Comparison of ENCODE assay signal across 13 mouse cellular contexts in the genomic region with DNA sequence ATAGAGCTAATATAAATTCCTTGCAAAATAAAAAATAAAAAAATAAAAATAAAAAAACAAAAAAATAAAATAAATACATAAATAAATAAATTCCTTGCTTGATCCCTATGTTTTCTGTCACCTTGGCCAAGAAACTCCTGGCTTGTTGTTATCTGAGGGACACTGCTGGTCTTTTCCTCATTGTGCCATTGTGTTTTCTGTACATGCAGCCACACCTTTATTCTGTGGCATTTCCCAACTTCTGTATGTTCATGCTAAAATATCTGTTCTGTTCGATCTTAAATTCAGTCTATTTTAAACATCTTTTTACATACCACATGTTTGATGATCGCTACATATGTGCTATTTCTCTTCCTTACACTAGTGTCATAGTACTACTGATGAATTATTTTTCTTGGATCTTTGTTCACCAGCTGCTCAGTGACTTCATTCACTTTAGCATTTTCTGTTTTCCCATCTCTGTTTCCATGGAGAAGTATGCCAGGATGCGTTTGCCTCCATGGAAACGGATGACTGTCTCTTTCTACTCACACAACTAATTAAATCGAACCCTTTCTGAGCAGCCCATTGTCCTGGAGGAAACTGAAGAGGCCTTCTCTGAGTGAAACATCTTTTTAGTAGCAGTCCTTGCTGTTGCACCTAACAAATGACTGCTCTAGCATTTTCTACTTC. TPM values are rescaled to one million over a fixed set of nuclear protein-coding genes. Genes with fewer than 3 reads are reported as not detected.
DNase-seq lines count a peak whose midpoint lies in the region; ATAC-seq lines count a peak whose summit lies in the region.
"Had no signal": no experiment of that assay in that cellular context is flagged by ENCODE, and none has a peak within 500 bp of the region (broad histone marks: within the 10 kb centered on the region; RNA-seq: fewer than 3 reads in every experiment).

No protein-coding gene starts in this region.

- no peaks in the 10 kb centered on the region; the same call in 1 of the 2 replicates for H3K4me1 ChIP-seq in hindbrain, embryonic 14.5 days (replicated peaks; ENCODE audit: control insufficient read depth, insufficient read depth, low read length)
- H3K4me1 ChIP-seq in midbrain, embryonic 13.5 days (replicated peaks), result peaks cover 8% of the 10 kb centered on the region

- intact Hi-C loops in heart, postnatal 10 days (cut with DNase I), result no loop called here
- intact Hi-C loops in heart, postnatal 36 days (cut with DNase I), result no loop called here

- ATAC-seq in hindbrain, embryonic 14.5 days (ENCODE audit: low FRiP score), result peak; percentile 75
- ATAC-seq in midbrain, embryonic 13.5 days, result peak; percentile 94

- no peaks in the 10 kb centered on the region for H3K9me3 ChIP-seq in hindbrain, embryonic 14.5 days (ENCODE audit: control insufficient read depth, low read length)
- no peaks in the 10 kb centered on the region for H3K9me3 ChIP-seq in midbrain, embryonic 13.5 days

- no peaks in the 10 kb centered on the region for H3K27me3 ChIP-seq in hindbrain, embryonic 14.5 days (ENCODE audit: control insufficient read depth, insufficient read depth, low read length)
- H3K27me3 ChIP-seq in midbrain, embryonic 13.5 days, result no peaks in the 10 kb centered on the region

- peak overlapping the region; percentile 57; the same call in 1 of the 2 replicates for H3K27ac ChIP-seq in hindbrain, embryonic 14.5 days
- H3K27ac ChIP-seq in midbrain, embryonic 13.5 days, result peak overlapping the region; percentile 76

- no peak overlapping the region for H3K4me3 ChIP-seq in hindbrain, embryonic 14.5 days (replicated peaks; ENCODE audit: low read length)
- H3K4me3 ChIP-seq in midbrain, embryonic 13.5 days (replicated peaks), result no peak overlapping the region
- H3K4me3 ChIP-seq: erythroblast, embryonic 14.5 days had no signal

- no peak overlapping the region for H3K9ac ChIP-seq in hindbrain, embryonic 14.5 days
- no peak overlapping the region for H3K9ac ChIP-seq in midbrain, embryonic 13.5 days (replicated peaks)

- 16% methylated on average over 5 of the region's 5 CpGs for WGBS in hindbrain, embryonic 14.5 days
- 22% methylated on average over 5 of the region's 5 CpGs for WGBS in midbrain, embryonic 13.5 days

- H3K4me2 ChIP-seq in hindbrain, embryonic 14.5 days (replicated peaks), result no peak overlapping the region
- H3K4me2 ChIP-seq in midbrain, embryonic 13.5 days (replicated peaks), result no peak overlapping the region

- H3K36me3 ChIP-seq in hindbrain, embryonic 14.5 days (replicated peaks; ENCODE audit: control insufficient read depth, insufficient read depth), result no peaks in the 10 kb centered on the region
- peaks cover 4% of the 10 kb centered on the region; the same call in 1 of the 2 replicates for H3K36me3 ChIP-seq in midbrain, embryonic 13.5 days

- peak; percentile 29 to 39 for DNase-seq in right cerebral cortex, adult 2 months (ENCODE audit: low spot score in 2 of 2)
- DNase-seq in right cerebral cortex, postnatal 14 days, result no peak
- DNase-seq in hindbrain, embryonic 14.5 days (ENCODE audit: low spot score), result peak; percentile 62
- no peak for DNase-seq in heart, postnatal 10 days
- DNase-seq in heart, postnatal 36 days, result no peak
- no peak for DNase-seq in ovary, postnatal 14 days (ENCODE audit: low spot score)
- no peak for DNase-seq in lung, postnatal 10 days
- DNase-seq: cerebellum, adult 18-20 months; heart, adult 18-20 months; liver; thymus, adult 2 months had no signal

RNA-seq across cellular contexts. Expression of gene Invs, which starts 7.7 kb away (rescaled TPM):
- 3.9 and 5.7 TPM in 2 replicates for polyA plus RNA-seq in hindbrain, embryonic 14.5 days (2014; fragmentation: Nextera tagmentation; extraction: Ambion mirVana)
- polyA plus RNA-seq in midbrain, embryonic 13.5 days (2015; fragmentation: Nextera tagmentation; extraction: Ambion mirVana), result 7.6 and 7.7 TPM in 2 replicates
- total RNA-seq in heart, postnatal 10 days (2021), result 1 to 10 TPM; 3.7 to 5.2 TPM
- total RNA-seq in heart, postnatal 36 days (2021), result 1 to 10 TPM; 2.5 to 3.4 TPM

RNA-seq across cellular contexts. Expression of gene Erp44, which starts 7.9 kb away (rescaled TPM):
- polyA plus RNA-seq in hindbrain, embryonic 14.5 days (2014; fragmentation: Nextera tagmentation; extraction: Ambion mirVana), result 55.4 and 65.2 TPM in 2 replicates
- polyA plus RNA-seq in midbrain, embryonic 13.5 days (2015; fragmentation: Nextera tagmentation; extraction: Ambion mirVana), result 60.6 and 62.5 TPM in 2 replicates
- 10 to 100 TPM; 30.3 to 35.1 TPM for total RNA-seq in heart, postnatal 10 days (2021)
- 10 to 100 TPM; 28.7 to 34.2 TPM for total RNA-seq in heart, postnatal 36 days (2021)

Comparison
In these comparisons a context has a peak if more than half of its experiments do, and no peak if none do; other contexts are left out.
1. DNase-seq: peak in right cerebral cortex, adult 2 months (2 of 2) and hindbrain, embryonic 14.5 days (single experiment); none in right cerebral cortex, postnatal 14 days (single experiment), heart, postnatal 10 days (0 of 2), heart, postnatal 36 days (0 of 2), ovary, postnatal 14 days (single experiment) and lung, postnatal 10 days (single experiment).